Mouse (Mus musculus): ENCODE measurements around the gene Sycp1. TPM values are rescaled to one million over a fixed set of nuclear protein-coding genes. Genes with fewer than 3 reads are reported as not detected.

Sycp1 gene
- polyA plus RNA-seq, 1 experiment from 2014 or later: not detected

Other genes with a start within 250 kb of the Sycp1 start
- gene Tspan2, start 201.6 kb downstream of the Sycp1 start, polyA plus RNA-seq (2015; fragmentation: Nextera tagmentation; extraction: Ambion mirVana): 7.1 and 7.4 TPM in 2 replicates
- gene Tshb, start 153.4 kb downstream of the Sycp1 start, polyA plus RNA-seq (2015; fragmentation: Nextera tagmentation; extraction: Ambion mirVana): 0.26 and 1.0 TPM in 2 replicates
- gene Nr1h5, start 28.0 kb upstream of the Sycp1 start, polyA plus RNA-seq (2015; fragmentation: Nextera tagmentation; extraction: Ambion mirVana): 0.07 TPM in 1 of 2 replicates, not detected in the other
- 60.4 and 67.7 TPM in 2 replicates for gene Sike1, start 59.6 kb upstream of the Sycp1 start, polyA plus RNA-seq (2015; fragmentation: Nextera tagmentation; extraction: Ambion mirVana)
- gene Csde1, start 84.3 kb upstream of the Sycp1 start, polyA plus RNA-seq (2015; fragmentation: Nextera tagmentation; extraction: Ambion mirVana): 298 and 303 TPM in 2 replicates
- gene Nras, start 122.2 kb upstream of the Sycp1 start, polyA plus RNA-seq (2015; fragmentation: Nextera tagmentation; extraction: Ambion mirVana): 93.6 and 103 TPM in 2 replicates
- 4.8 and 5.0 TPM in 2 replicates for gene Ampd1, start 137.9 kb upstream of the Sycp1 start, polyA plus RNA-seq (2015; fragmentation: Nextera tagmentation; extraction: Ambion mirVana)
- 13.6 and 15.1 TPM in 2 replicates for gene Dennd2c, start 166.5 kb upstream of the Sycp1 start, polyA plus RNA-seq (2015; fragmentation: Nextera tagmentation; extraction: Ambion mirVana)
- 170 and 178 TPM in 2 replicates for gene Bcas2, start 235.6 kb upstream of the Sycp1 start, polyA plus RNA-seq (2015; fragmentation: Nextera tagmentation; extraction: Ambion mirVana)